Mouse (Mus musculus) MEL (cell line): ENCODE data around the gene Rbm42. TPM values are rescaled to one million over a fixed set of nuclear protein-coding genes. Genes with fewer than 3 reads are reported as not detected.

Experiments used
- DNase-seq: peaks from one replicate; pipeline ENCODE4 v3.0.0; 2011; ENCODE audit warnings: low read depth, low spot score
- H3K27ac ChIP-seq: 2 replicates; pipeline ENCODE4 v1.5.1; 2012; ENCODE audit warnings: low read depth, mild to moderate bottlenecking, control low read depth, low read length, moderate library complexity; ENCODE audit not compliant: control insufficient read depth
- H3K27me3 ChIP-seq, 2 experiments: fragments of 150-350 bp in 1 of 2; sonication (generic) in 1 of 2; 2 replicates each; pipeline ENCODE4 v1.6.1; 2012; ENCODE audit warnings: low read length in 2 of 2, mild to moderate bottlenecking in 2 of 2, improper control_type of control experiment in 1 of 2, moderate library complexity in 1 of 2; ENCODE audit not compliant: insufficient read depth in 2 of 2, control insufficient read depth in 1 of 2
- H3K36me3 ChIP-seq, 2 experiments: 2 replicates each; pipeline ENCODE4 v1.6.1; 2012 to 2014; ENCODE audit warnings: low read length in 2 of 2, improper control_type of control experiment in 1 of 2, inconsistent platforms in 1 of 2, mild to moderate bottlenecking in 1 of 2; ENCODE audit not compliant: insufficient read depth in 2 of 2, control insufficient read depth in 1 of 2
- H3K4me1 ChIP-seq, 2 experiments: fragments of 150-350 bp in 1 of 2; sonication (generic) in 1 of 2; 2 replicates each; pipeline ENCODE4 v1.6.1; 2012; ENCODE audit warnings: low read length in 2 of 2, improper control_type of control experiment in 1 of 2, mild to moderate bottlenecking in 1 of 2; ENCODE audit not compliant: insufficient read depth in 2 of 2, control insufficient read depth in 1 of 2
- H3K4me3 ChIP-seq, 2 experiments: fragments of 150-350 bp in 1 of 2; sonication (generic) in 1 of 2; 2 replicates each; pipeline ENCODE4 v1.5.1; 2012; ENCODE audit warnings: low read depth in 2 of 2, low read length in 2 of 2, mild to moderate bottlenecking in 2 of 2, moderate library complexity in 2 of 2, control low read depth in 1 of 2, improper control_type of control experiment in 1 of 2; ENCODE audit not compliant: control insufficient read depth in 1 of 2, insufficient read depth in 1 of 2
- H3K79me2 ChIP-seq: 2 replicates; pipeline ENCODE4 v1.6.1; 2012; ENCODE audit warnings: mild to moderate bottlenecking, low read length, moderate library complexity; ENCODE audit not compliant: control insufficient read depth, poor library complexity, insufficient read depth
- H3K9ac ChIP-seq: 2 replicates; pipeline ENCODE4 v1.6.1; 2012; ENCODE audit warnings: low read depth, mild to moderate bottlenecking, control low read depth, low read length, moderate library complexity; ENCODE audit not compliant: control insufficient read depth, poor library complexity, severe bottlenecking
- H3K9me3 ChIP-seq: fragments of 150-350 bp; sonication (generic); replicated peaks from 2 replicates; pipeline ENCODE4 v1.6.1; 2012; ENCODE audit warnings: mild to moderate bottlenecking, low read length, improper control_type of control experiment, moderate library complexity; ENCODE audit not compliant: insufficient read depth
- CHD2 ChIP-seq: IDR thresholded peaks from 2 replicates; pipeline ENCODE4 v1.6.1; 2011; ENCODE audit warnings: low read length, improper control_type of control experiment
- EP300 ChIP-seq, 2 experiments: IDR thresholded peaks; 2 replicates each; pipeline ENCODE4 v1.6.1; 2011; ENCODE audit warnings: improper control_type of control experiment in 2 of 2, low read length in 2 of 2, low read depth in 1 of 2, mild to moderate bottlenecking in 1 of 2
- ETS1 ChIP-seq: IDR thresholded peaks from 2 replicates; pipeline ENCODE4 v1.6.1; 2012; ENCODE audit warnings: low read depth, mild to moderate bottlenecking, inconsistent platforms, low read length, improper control_type of control experiment, moderate library complexity
- GATA1 ChIP-seq: IDR thresholded peaks from 2 replicates; pipeline ENCODE4 v1.6.1; 2011; ENCODE audit warnings: low read depth, low read length, improper control_type of control experiment
- HCFC1 ChIP-seq: IDR thresholded peaks from 2 replicates; pipeline ENCODE4 v1.6.1; 2012; ENCODE audit warnings: low read depth, mild to moderate bottlenecking, inconsistent platforms, low read length, improper control_type of control experiment, moderate library complexity
- JUND ChIP-seq: IDR thresholded peaks from 2 replicates; pipeline ENCODE4 v1.6.1; 2011; ENCODE audit warnings: low read depth, mild to moderate bottlenecking, improper control_type of control experiment, low read length
- MAX ChIP-seq: IDR thresholded peaks from 2 replicates; pipeline ENCODE4 v1.6.1; 2011; ENCODE audit warnings: low read length, improper control_type of control experiment
- MXI1 ChIP-seq: IDR thresholded peaks from 2 replicates; pipeline ENCODE4 v1.6.1; 2011; ENCODE audit warnings: mild to moderate bottlenecking, low read depth, low read length, improper control_type of control experiment
- MYC ChIP-seq: IDR thresholded peaks from 2 replicates; pipeline ENCODE4 v1.6.1; 2011; ENCODE audit warnings: low read depth, mild to moderate bottlenecking, low read length, improper control_type of control experiment, moderate library complexity
- NELFE ChIP-seq: IDR thresholded peaks from 2 replicates; pipeline ENCODE4 v1.6.1; 2011; ENCODE audit warnings: low read depth, low read length, improper control_type of control experiment
- POLR2A ChIP-seq, 2 experiments: IDR thresholded peaks; 2 replicates each; pipeline ENCODE4 v1.6.1; 2011 to 2012; ENCODE audit warnings: low read length in 2 of 2, mild to moderate bottlenecking in 2 of 2, control low read depth in 1 of 2, improper control_type of control experiment in 1 of 2, low read depth in 1 of 2, moderate library complexity in 1 of 2; ENCODE audit not compliant: control insufficient read depth in 1 of 2, insufficient read depth in 1 of 2, poor library complexity in 1 of 2
- POLR2AphosphoS5 ChIP-seq: IDR thresholded peaks from 2 replicates; pipeline ENCODE4 v1.6.1; 2012; ENCODE audit warnings: low read depth, borderline replicate concordance, mild to moderate bottlenecking, inconsistent platforms, low read length, moderate library complexity, mixed read lengths
- RAD21 ChIP-seq: IDR thresholded peaks from 2 replicates; pipeline ENCODE4 v1.6.1; 2011; ENCODE audit warnings: mild to moderate bottlenecking, low read depth, low read length, improper control_type of control experiment
- RCOR1 ChIP-seq: IDR thresholded peaks from 2 replicates; pipeline ENCODE4 v1.6.1; 2012; ENCODE audit warnings: low read depth, mild to moderate bottlenecking, inconsistent platforms, low read length, improper control_type of control experiment
- SIN3A ChIP-seq: IDR thresholded peaks from 2 replicates; pipeline ENCODE4 v1.6.1; 2012; ENCODE audit warnings: low read length, improper control_type of control experiment, inconsistent platforms
- SMC3 ChIP-seq: IDR thresholded peaks from 2 replicates; pipeline ENCODE4 v1.6.1; 2011; ENCODE audit warnings: low read depth, low read length, improper control_type of control experiment
- TAL1 ChIP-seq: IDR thresholded peaks from 2 replicates; pipeline ENCODE4 v1.6.1; 2012; ENCODE audit warnings: mild to moderate bottlenecking, inconsistent platforms, low read length, moderate library complexity, mixed read lengths
- TCF12 ChIP-seq: IDR thresholded peaks from 2 replicates; pipeline ENCODE4 v1.6.1; 2014; ENCODE audit warnings: low read depth, mild to moderate bottlenecking, inconsistent platforms, low read length, improper control_type of control experiment, moderate library complexity
- USF1 ChIP-seq: IDR thresholded peaks from 2 replicates; pipeline ENCODE4 v1.6.1; 2014; ENCODE audit warnings: low read depth, mild to moderate bottlenecking, inconsistent platforms, low read length, improper control_type of control experiment, moderate library complexity
- ZNF384 ChIP-seq: IDR thresholded peaks from 2 replicates; pipeline ENCODE4 v1.6.1; 2012; ENCODE audit warnings: low read depth, mild to moderate bottlenecking, inconsistent platforms, low read length, improper control_type of control experiment
- polyA plus RNA-seq, 2 experiments: library from polyadenylated mRNA; stranded (reverse) in 1 of 2; unstranded in 1 of 2; fragments of >175 nt in 1 of 2; fragments of >200 nt in 1 of 2; gene quantifications; 2 replicates each; pipeline versions ENCODE4 v1.2.1 to v1.2.4; 2012; ENCODE audit warnings: low replicate concordance in 2 of 2, low read depth in 1 of 2; ENCODE audit not compliant: insufficient read length in 2 of 2, insufficient read depth in 1 of 2, missing spikeins in 1 of 2
- total RNA-seq: library from RNA; depleted of rRNA; stranded (reverse); fragments of 300-350 nt; gene quantifications from 2 replicates; pipeline ENCODE4 v1.2.3, GENCODE M21; 2012

The Rbm42 gene
- total and polyA plus RNA-seq, 3 experiments: 124 to 129 TPM; not detected in 1

- Histone ChIP-seq H3K4me1 (peaks cover 10 to 40% of the 10 kb centered on the region in 2 experiments; a peak in 3 of 4 replicates), H3K79me2 (peaks cover 5% of the 10 kb centered on the region; the same call in 1 of the 2 replicates), H3K9me3 (no peaks in the 10 kb centered on the region), H3K9ac (peak overlapping the region; percentile 56), H3K27me3 (no peaks in the 10 kb centered on the region), H3K4me3 (peak overlapping the region in 1 of 2 experiments; percentile 54; a peak in 2 of 4 replicates), H3K36me3 (peaks cover 0 to 13% of the 10 kb centered on the region in 2 experiments; a peak in 2 of 4 replicates), H3K27ac (peak overlapping the region; percentile 84)
- no peak for TF ChIP-seq POLR2AphosphoS5
- no peak for TF ChIP-seq SMC3
- no peak for TF ChIP-seq ZNF384
- no peak for TF ChIP-seq NELFE
- 0 out of 2 replicates have a peak, but pooled peaks have one; percentile 12 for TF ChIP-seq TCF12
- 0 out of 2 replicates have a peak, but pooled peaks have one; percentile 7 for TF ChIP-seq RCOR1
- TF ChIP-seq TAL1: no peak
- TF ChIP-seq ETS1: 0 out of 2 replicates have a peak, but pooled peaks have one; percentile 5
- TF ChIP-seq MXI1: 0 out of 2 replicates have a peak, but pooled peaks have one; percentile 2
- 0 out of 2 replicates have a peak, but pooled peaks have one; percentile 5 for TF ChIP-seq JUND
- no peak; the same call in 1 of the 2 replicates for TF ChIP-seq HCFC1
- TF ChIP-seq EP300 (IDR thresholded peaks at IDR 0.05; ENCODE audit: low read depth in 1 of 2, low read length in 2 of 2): peak in 1 of 2 experiments; percentile 1; a peak in 1 of 4 replicates
- DNase-seq: peak; percentile 72
Measured at GRCm38 (mm10) chr7:30594510-30595024, 55.5 kb downstream of the Rbm42 start.

GRCm38 (mm10) chr7:30593579-30594509, 56.3 kb downstream of the Rbm42 start:
- peak; percentile 67 for DNase-seq
- H3K9me3 ChIP-seq: no peaks in the 10 kb centered on the region
- peak overlapping the region; percentile 46 to 54 for H3K4me3 ChIP-seq
- H3K9ac ChIP-seq: peak overlapping the region; percentile 56
- H3K27ac ChIP-seq: peak overlapping the region; percentile 84
- TF ChIP-seq JUND (peak; percentile 49; the same call in 1 of the 2 replicates), RCOR1 (0 out of 2 replicates have a peak, but pooled peaks have one; percentile 6), MXI1 (0 out of 2 replicates have a peak, but pooled peaks have one; percentile 23), ETS1 (peak; percentile 65), SIN3A (peak; percentile 51), EP300 (IDR thresholded peaks at IDR 0.05; ENCODE audit: low read depth in 1 of 2, low read length in 2 of 2) (peak; percentile 33 to 70; a peak in 3 of 4 replicates), NELFE (peak; percentile 43; the same call in 1 of the 2 replicates), GATA1 (peak; percentile 17; the same call in 1 of the 2 replicates), MAX (0 out of 2 replicates have a peak, but pooled peaks have one; percentile 10), POLR2A (IDR thresholded peaks at IDR 0.05; ENCODE audit: control insufficient read depth in 1 of 2, insufficient read depth in 1 of 2, low read depth in 1 of 2, low read length in 2 of 2, poor library complexity in 1 of 2) (0 out of 4 replicates have a peak, but pooled peaks of 1 of the 2 experiments have one; percentile 20), CHD2 (no peak), MYC (peak; percentile 60; the same call in 1 of the 2 replicates), USF1 (no peak), RAD21 (no peak)
- H3K4me1 ChIP-seq: peaks cover 10 to 38% of the 10 kb centered on the region in 2 experiments; a peak in 3 of 4 replicates
- H3K36me3 ChIP-seq: peaks cover 0 to 11% of the 10 kb centered on the region in 2 experiments; a peak in 2 of 4 replicates
- H3K79me2 ChIP-seq: peaks cover 10% of the 10 kb centered on the region
- H3K27me3 ChIP-seq: no peaks in the 10 kb centered on the region
